Mouse (Mus musculus) olfactory bulb, adult 2 months (tissue): ENCODE measurements around the gene Sorl1.

Experiments used
- CTCF ChIP-seq: fragments of 200-500 bp; IDR thresholded peaks from 2 replicates; pipeline ENCODE4 v1.5.1; 2012; ENCODE audit warnings: low read depth, mild to moderate bottlenecking, low read length, moderate library complexity; ENCODE audit not compliant: insufficient read depth
- POLR2A ChIP-seq: fragments of 200-500 bp; IDR thresholded peaks from 2 replicates; pipeline ENCODE4 v1.6.1; 2012; ENCODE audit warnings: mild to moderate bottlenecking, low read depth, low read length, moderate library complexity; ENCODE audit not compliant: insufficient read depth

DNA sequence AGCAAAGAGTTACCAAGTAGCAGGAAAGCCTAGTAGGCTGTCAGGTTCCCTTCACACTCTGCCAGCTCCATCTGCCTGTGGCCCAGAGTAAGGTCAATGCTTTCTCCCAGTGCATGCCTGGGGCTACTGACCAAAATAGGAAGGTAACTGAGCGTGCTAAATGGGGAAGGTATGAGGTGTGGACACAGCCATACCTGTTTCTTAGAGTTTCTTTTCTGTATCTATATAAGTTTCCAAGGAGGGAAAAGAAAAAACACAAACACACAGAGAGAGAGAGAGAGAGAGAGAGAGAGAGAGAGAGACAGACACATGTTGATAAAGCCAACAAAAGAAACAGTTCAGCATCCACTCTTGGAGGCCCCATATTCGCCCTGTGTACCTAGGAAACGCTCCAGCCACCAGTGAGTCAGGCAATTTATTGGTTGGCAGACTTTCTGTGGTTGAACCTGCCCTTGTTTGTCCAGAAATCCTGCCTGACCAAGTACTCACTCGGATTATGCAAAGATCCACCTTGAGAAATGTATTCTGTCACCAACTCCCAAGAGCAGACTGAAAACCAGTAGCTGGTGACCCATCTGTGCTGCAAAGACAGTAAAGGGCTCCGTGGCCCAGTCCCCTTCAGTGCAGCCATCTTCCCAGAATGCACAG is 25.5 kb downstream of the Sorl1 start:
- TF ChIP-seq CTCF, result no peak
- TF ChIP-seq POLR2A, result no peak
